In genomic region chr6:23567651-23568050, GRCm38 (mm10) we compare ENCODE assay signal across 22 mouse cellular contexts.
DNase-seq lines count a peak whose midpoint lies in the region; ATAC-seq and TF ChIP-seq lines count a peak whose summit lies in the region.
"Had no signal": no experiment of that assay in that cellular context is flagged by ENCODE, and none has a peak within 500 bp of the region (broad histone marks: within the 10 kb centered on the region; RNA-seq: fewer than 3 reads in every experiment).

No protein-coding gene starts in this region.

- no peaks in the 10 kb centered on the region for H3K27me3 ChIP-seq in cerebellum, adult 2 months (ENCODE audit: control insufficient read depth, insufficient read depth, low read length)
- H3K27me3 ChIP-seq in stomach, embryonic 14.5 days (ENCODE audit: control insufficient read depth, insufficient read depth, low read length) = no peaks in the 10 kb centered on the region
- H3K27me3 ChIP-seq in stomach, postnatal 0 days (ENCODE audit: control insufficient read depth, insufficient read depth, low read length) = no peaks in the 10 kb centered on the region
- no peaks in the 10 kb centered on the region for H3K27me3 ChIP-seq in stomach, embryonic 15.5 days (replicated peaks)
- H3K27me3 ChIP-seq: CH12.LX, Patski had no signal

- TF ChIP-seq CTCF in cerebellum, adult 2 months (IDR thresholded peaks at IDR 0.05; ENCODE audit: borderline replicate concordance, insufficient read depth, low read depth, low read length) = no peak
- no peak for TF ChIP-seq CTCF in stomach, postnatal 0 days (IDR thresholded peaks at IDR 0.05; ENCODE audit: low read depth)

- ATAC-seq in stomach, embryonic 14.5 days (ENCODE audit: insufficient number of reproducible peaks, insufficient read depth, low FRiP score, low read depth) = peak; percentile 67; the same call in 1 of the 2 replicates
- no peak for ATAC-seq in stomach, postnatal 0 days (ENCODE audit: low FRiP score, low TSS enrichment)
- ATAC-seq in stomach, embryonic 15.5 days (ENCODE audit: insufficient read depth, low FRiP score, low read depth) = peak; percentile 60
- ATAC-seq: activated CD4-positive, CD25-positive, alpha-beta regulatory T cell, adult 4 months; CD4-positive, CD25-positive, alpha-beta regulatory T cell, adult 4 months; Patski had no signal

- H3K36me3 ChIP-seq in stomach, embryonic 14.5 days (ENCODE audit: control insufficient read depth, insufficient read depth, low read length) = no peaks in the 10 kb centered on the region
- no peaks in the 10 kb centered on the region for H3K36me3 ChIP-seq in stomach, postnatal 0 days (ENCODE audit: control insufficient read depth, insufficient read depth, low read length)
- no peaks in the 10 kb centered on the region for H3K36me3 ChIP-seq in stomach, embryonic 15.5 days
- H3K36me3 ChIP-seq: G1E had no signal

- no peak overlapping the region for H3K4me3 ChIP-seq in cerebellum, adult 2 months (replicated peaks; ENCODE audit: insufficient read depth, low read depth, low read length)
- H3K4me3 ChIP-seq in stomach, embryonic 14.5 days (ENCODE audit: low read depth, low read length) = no peak overlapping the region
- no peak overlapping the region for H3K4me3 ChIP-seq in stomach, postnatal 0 days (ENCODE audit: low read depth, low read length)
- no peak overlapping the region for H3K4me3 ChIP-seq in stomach, embryonic 15.5 days (replicated peaks)

- no peak for TF ChIP-seq EP300 in stomach, postnatal 0 days (optimal IDR thresholded peaks at IDR 0.05)

- WGBS in cerebellum, adult 2 months = 33% methylated on average over 1 of the region's 1 CpGs
- 76% methylated on average over 1 of the region's 1 CpGs for WGBS in stomach, embryonic 14.5 days
- WGBS in stomach, postnatal 0 days = 53% methylated on average over 1 of the region's 1 CpGs
- WGBS in stomach, embryonic 15.5 days = 79% methylated on average over 1 of the region's 1 CpGs

- no peaks in the 10 kb centered on the region for H3K9me3 ChIP-seq in stomach, embryonic 14.5 days (ENCODE audit: control insufficient read depth, low read depth, low read length)
- H3K9me3 ChIP-seq in stomach, postnatal 0 days (ENCODE audit: control insufficient read depth, low read length) = no peaks in the 10 kb centered on the region
- H3K9me3 ChIP-seq in stomach, embryonic 15.5 days = no peaks in the 10 kb centered on the region
- H3K9me3 ChIP-seq: G1E had no signal

- no peak overlapping the region for H3K4me2 ChIP-seq in stomach, embryonic 14.5 days (replicated peaks; ENCODE audit: low read depth, low read length)
- no peak overlapping the region for H3K4me2 ChIP-seq in stomach, postnatal 0 days (replicated peaks; ENCODE audit: low read depth)
- H3K4me2 ChIP-seq in stomach, embryonic 15.5 days = no peak overlapping the region

- no peak overlapping the region for H3K9ac ChIP-seq in stomach, embryonic 14.5 days (replicated peaks; ENCODE audit: low read depth, low read length)
- no peak overlapping the region for H3K9ac ChIP-seq in stomach, postnatal 0 days (ENCODE audit: low read length)
- H3K9ac ChIP-seq in stomach, embryonic 15.5 days = no peak overlapping the region

- peak; percentile 16 for DNase-seq in cerebellum, adult 11-12 months
- no peak for DNase-seq in cerebellum, postnatal 10 days
- no peak for DNase-seq in cerebellum, adult 2 months
- no peak for DNase-seq in cerebellum, postnatal 36 days
- DNase-seq in stomach, postnatal 0 days (ENCODE audit: low spot score) = no peak
- DNase-seq in gastrocnemius, postnatal 4 days (ENCODE audit: low spot score in 2 of 2) = no peak
- DNase-seq: adrenal gland, adult 2 months; adrenal gland, adult 8-10 months; adrenal gland, postnatal 10 days; adrenal gland, postnatal 14 days; adrenal gland, postnatal 25 days; adrenal gland, postnatal 36 days; B cell, adult 2 months; cerebellum, adult 11 months; cerebellum, adult 18-20 months had no signal

- H3K27ac ChIP-seq in cerebellum, adult 2 months (ENCODE audit: insufficient read depth, low read length) = peak overlapping the region; percentile 66; the same call in 1 of the 2 replicates
- H3K27ac ChIP-seq in stomach, embryonic 14.5 days (ENCODE audit: low read length) = no peak overlapping the region
- H3K27ac ChIP-seq in stomach, postnatal 0 days (replicated peaks) = no peak overlapping the region
- H3K27ac ChIP-seq in stomach, embryonic 15.5 days = no peak overlapping the region

- TF ChIP-seq POLR2A in cerebellum, adult 2 months (IDR thresholded peaks at IDR 0.05; ENCODE audit: borderline replicate concordance, insufficient read depth, low read length) = no peak

- peaks cover 15% of the 10 kb centered on the region for H3K4me1 ChIP-seq in cerebellum, adult 2 months (ENCODE audit: control insufficient read depth, insufficient read depth, low read length)
- H3K4me1 ChIP-seq in stomach, embryonic 14.5 days (ENCODE audit: control insufficient read depth, insufficient read depth, low read length) = no peaks in the 10 kb centered on the region
- H3K4me1 ChIP-seq in stomach, postnatal 0 days (replicated peaks; ENCODE audit: control insufficient read depth, insufficient read depth) = no peaks in the 10 kb centered on the region
- no peaks in the 10 kb centered on the region for H3K4me1 ChIP-seq in stomach, embryonic 15.5 days
